Mouse (Mus musculus) adrenal gland, adult 8-10 months (tissue): ENCODE data around the gene Gm4064. TPM values are rescaled to one million over a fixed set of nuclear protein-coding genes. Genes with fewer than 3 reads are reported as not detected.
"Not testable (repeated sequence)": the region's sequence is repeated elsewhere in the genome, so short reads cannot be mapped to it uniquely, and the experiment has no call there.

Source experiments
- DNase-seq: peaks from one replicate; pipeline ENCODE4 v3.0.0; 2022
- total RNA-seq, 4 experiments: library from RNA; stranded (reverse); gene quantifications; 2 replicates each; pipeline ENCODE4 v1.2.4; 2022

The Gm4064 gene
- total RNA-seq, result not detected

- DNase-seq, result not testable (repeated sequence)
These were observed at the start of gene Gm4064 for GRCm38 (mm10) chrY:2796105-2796504. Gene Gm4064 (minus strand): TSS chrY:2796205.

GRCm38 (mm10) chrY:2830380-2830779 is 34.4 kb upstream of the Gm4064 start, which contains the start of the genes Rbmy and Gm10256:
Gene Rbmy (plus strand): TSS chrY:2830680.
Gene Gm10256 (plus strand): TSS chrY:2830699.
- DNase-seq, result not testable (repeated sequence)

Other genes with a start within 250 kb of the Gm4064 start
- not detected for gene H2al2c, start 197.1 kb downstream of the Gm4064 start, total RNA-seq
- not detected for gene Sry, start 132.5 kb downstream of the Gm4064 start, total RNA-seq
- not detected for gene H2al2b, start 75.5 kb downstream of the Gm4064 start, total RNA-seq
- not detected for gene Rbmy, start 34.5 kb upstream of the Gm4064 start, total RNA-seq
- gene Gm10256, start 34.5 kb upstream of the Gm4064 start, total RNA-seq, result not detected
- not detected for gene Gm10352, start 104.8 kb upstream of the Gm4064 start, total RNA-seq
- gene Gm29289, start 136.4 kb upstream of the Gm4064 start, total RNA-seq, result not detected